8 mouse cellular contexts compared by ENCODE assay signal in genomic region chr16:64711816-64712215, GRCm38 (mm10). TPM values are rescaled to one million over a fixed set of nuclear protein-coding genes. Genes with fewer than 3 reads are reported as not detected.
A peak's percentile ranks its signal among the peaks of the same experiment; 100 is the strongest.
DNase-seq lines count a peak whose midpoint lies in the region; ATAC-seq lines count a peak whose summit lies in the region.

No protein-coding gene starts in this region.

- peak; percentile 19 for DNase-seq in kidney, postnatal 10 days
- DNase-seq in kidney, adult 9 months = no peak
- DNase-seq in cerebellum, postnatal 14 days = peak; percentile 95 to 97
- DNase-seq in layer of hippocampus, postnatal 10 days (ENCODE audit: low spot score in 2 of 2) = peak; percentile 58 to 71
- peak; percentile 85 to 88 for DNase-seq in right cerebral cortex, postnatal 10 days (ENCODE audit: low spot score in 2 of 2)
- DNase-seq in MN1 (ENCODE audit: low spot score) (no peak), liver (no peak)

- no peak for ATAC-seq in megakaryocyte, adult 5-6 weeks (ENCODE audit: poor library complexity, severe bottlenecking)

RNA-seq across cellular contexts. Expression of gene 4930453N24Rik, which starts 59.1 kb away (rescaled TPM):
- 10 to 100 TPM; 16.5 to 18.3 TPM for total RNA-seq in layer of hippocampus, postnatal 10 days (2021)
- 35.5 and 45.8 TPM in 2 replicates for total RNA-seq in megakaryocyte, adult 5-6 weeks (2015)
- 20.9 and 22.2 TPM in 2 replicates for total RNA-seq in megakaryocyte, adult 5-6 weeks (2017)

Comparison
In these comparisons a context has a peak if more than half of its experiments do, and no peak if none do; other contexts are left out.
1. DNase-seq: peak in kidney, postnatal 10 days (single experiment), cerebellum, postnatal 14 days (2 of 2), layer of hippocampus, postnatal 10 days (2 of 2) and right cerebral cortex, postnatal 10 days (2 of 2); none in kidney, adult 9 months (single experiment), MN1 (single experiment) and liver (single experiment).